Mouse (Mus musculus) cortical plate, adult 2 months (tissue): ENCODE results near the gene Zfp9.

Source experiments
- CTCF ChIP-seq: fragments of 200-500 bp; IDR thresholded peaks from 2 replicates; pipeline ENCODE4 v1.5.1; 2011; ENCODE audit warnings: mild to moderate bottlenecking, control low read depth, low read length; ENCODE audit not compliant: insufficient read depth; ENCODE audit errors: extremely low read depth
- POLR2A ChIP-seq: fragments of 200-500 bp; IDR thresholded peaks from 2 replicates; pipeline ENCODE4 v1.6.1; 2011; ENCODE audit warnings: mild to moderate bottlenecking, low read length, control low read depth; ENCODE audit not compliant: insufficient read depth; ENCODE audit errors: extremely low read depth

DNA sequence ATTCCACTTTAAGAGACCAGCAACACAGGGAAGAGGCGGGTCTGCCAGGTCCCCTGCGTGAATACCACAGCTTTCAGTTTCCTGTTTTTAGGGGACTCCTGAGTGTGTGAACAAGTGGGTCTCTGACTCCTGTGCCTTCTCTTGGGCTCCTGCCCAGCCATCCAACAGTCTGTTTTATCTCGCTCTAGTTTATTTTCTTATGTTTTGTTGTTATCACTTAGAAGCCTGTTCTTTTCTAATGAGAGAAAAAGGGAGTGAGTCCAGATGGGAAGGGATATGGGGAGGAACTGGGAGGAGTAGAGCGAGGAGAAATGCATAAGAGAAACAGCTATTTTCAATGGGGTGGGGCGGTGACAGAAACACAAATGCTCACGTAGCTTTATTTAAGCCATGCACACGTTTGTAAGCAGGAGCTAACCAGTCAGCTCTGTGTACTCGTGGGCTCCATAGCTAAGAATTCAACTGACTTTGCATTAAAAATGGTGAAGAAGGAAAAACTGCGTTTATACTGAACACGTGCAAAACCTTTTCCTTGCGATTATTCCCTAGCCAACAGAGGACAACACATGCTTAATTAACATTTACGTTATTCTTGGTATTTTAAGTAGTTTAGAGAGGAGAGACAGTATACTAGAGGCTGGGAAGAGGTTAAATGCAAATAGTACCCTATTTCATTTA, 34.4 kb upstream of the Zfp9 start:
- TF ChIP-seq CTCF (no peak), POLR2A (no peak)
